Mouse (Mus musculus) heart, embryonic 16.5 days (tissue): ENCODE data around the gene Hoxb3. TPM values are rescaled to one million over a fixed set of nuclear protein-coding genes. Genes with fewer than 3 reads are reported as not detected.

Experiments used
- ATAC-seq: fragments of 200-750 bp; cut with Nextera tagmentation; replicated peaks from 2 replicates; pipeline ENCODE4 v1.8.0; 2017; ENCODE audit warnings: moderate number of reproducible peaks; ENCODE audit not compliant: insufficient read depth, low FRiP score; ENCODE audit errors: extremely low read depth
- H3K27ac ChIP-seq: fragments of 300-500 bp; sonication (generic); 2 replicates; pipeline ENCODE4 v1.5.1; 2014; ENCODE audit warnings: mild to moderate bottlenecking, low read length, control low read depth, moderate library complexity
- H3K27me3 ChIP-seq: fragments of 300-500 bp; sonication (generic); 2 replicates; pipeline ENCODE4 v1.6.1; 2014; ENCODE audit warnings: low read length, mixed read lengths; ENCODE audit not compliant: control insufficient read depth, insufficient read depth
- H3K36me3 ChIP-seq: fragments of 300-500 bp; sonication (generic); 2 replicates; pipeline ENCODE4 v1.6.1; 2014; ENCODE audit not compliant: control insufficient read depth, insufficient read depth
- H3K4me1 ChIP-seq: fragments of 300-500 bp; sonication (generic); 2 replicates; pipeline ENCODE4 v1.6.1; 2014; ENCODE audit warnings: low read length, mixed read lengths; ENCODE audit not compliant: control insufficient read depth, insufficient read depth
- H3K4me2 ChIP-seq: fragments of 300-500 bp; sonication (generic); 2 replicates; pipeline ENCODE4 v1.6.1; 2014; ENCODE audit warnings: low read depth, mild to moderate bottlenecking, control low read depth, low read length
- H3K4me3 ChIP-seq: fragments of 300-500 bp; sonication (generic); 2 replicates; pipeline ENCODE4 v1.5.1; 2014; ENCODE audit warnings: mild to moderate bottlenecking, control low read depth, low read length
- H3K9ac ChIP-seq: fragments of 300-500 bp; sonication (generic); 2 replicates; pipeline ENCODE4 v1.6.1; 2014; ENCODE audit warnings: low read length, control low read depth
- H3K9me3 ChIP-seq: fragments of 300-500 bp; sonication (generic); replicated peaks from 2 replicates; pipeline ENCODE4 v1.6.1; 2016; ENCODE audit warnings: low read length; ENCODE audit not compliant: control insufficient read depth
- WGBS: fragments of 180-500 bp; shearing (Covaris S2); extraction: QIAGEN DNeasy Blood & Tissue Kit; methylation state at CpG from one replicate; pipeline ENCODE4 v1.1.7; 2014; 5-methylcytosine and 5-hydroxymethylcytosine counted together
- polyA plus RNA-seq: library from polyadenylated mRNA; unstranded; fragments of >200 nt; fragmentation: Nextera tagmentation; extraction: Ambion mirVana; gene quantifications from 2 replicates; pipeline ENCODE4 v1.2.1, GENCODE M21; 2015

The Hoxb3 gene
- polyA plus RNA-seq, 1 experiment from 2014 or later, result 0.24 TPM

DNA sequence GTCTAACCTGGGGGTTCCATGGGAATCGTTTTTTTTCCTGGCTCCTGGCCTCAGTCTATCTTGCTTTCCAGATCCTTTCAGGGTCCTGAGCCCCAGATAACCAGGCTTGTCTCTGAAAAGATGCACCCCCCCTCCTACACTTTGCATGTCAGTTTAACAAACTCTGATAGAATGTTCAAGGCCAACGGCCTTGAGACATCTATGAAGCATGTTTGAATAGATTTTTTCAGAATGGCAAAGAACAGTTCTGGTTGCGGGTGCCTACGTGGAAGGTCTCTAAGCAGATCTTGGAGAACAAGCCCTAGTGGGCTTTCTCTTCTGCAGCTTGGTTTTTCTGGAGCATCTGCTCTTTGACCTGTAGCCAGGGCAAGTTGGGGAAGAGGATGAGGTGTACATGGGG lies 14.4 kb upstream of the Hoxb3 start:
- no peak overlapping the region for H3K9ac ChIP-seq
- H3K4me3 ChIP-seq, result no peak overlapping the region
- H3K4me2 ChIP-seq, result no peak overlapping the region
- peaks cover 96% of the 10 kb centered on the region for H3K27me3 ChIP-seq
- 0 out of 2 replicates have a peak, but pooled peaks cover 2% of the 10 kb centered on the region for H3K4me1 ChIP-seq
- H3K9me3 ChIP-seq, result no peaks in the 10 kb centered on the region
- H3K36me3 ChIP-seq, result no peaks in the 10 kb centered on the region
- no peak for ATAC-seq
- no peak overlapping the region for H3K27ac ChIP-seq
- 35% methylated on average over 4 of the region's 4 CpGs for WGBS

- Histone ChIP-seq H3K4me2 (no peak overlapping the region), H3K4me1 (0 out of 2 replicates have a peak, but pooled peaks cover 2% of the 10 kb centered on the region), H3K36me3 (no peaks in the 10 kb centered on the region), H3K9ac (no peak overlapping the region), H3K27me3 (peaks cover 96% of the 10 kb centered on the region), H3K27ac (no peak overlapping the region), H3K4me3 (no peak overlapping the region), H3K9me3 (no peaks in the 10 kb centered on the region)
- no peak for ATAC-seq
- WGBS, result 24% methylated on average over 4 of the region's 4 CpGs
Observed at GRCm38 (mm10) chr11:96309288-96309687, 13.8 kb upstream of the Hoxb3 start.

DNA sequence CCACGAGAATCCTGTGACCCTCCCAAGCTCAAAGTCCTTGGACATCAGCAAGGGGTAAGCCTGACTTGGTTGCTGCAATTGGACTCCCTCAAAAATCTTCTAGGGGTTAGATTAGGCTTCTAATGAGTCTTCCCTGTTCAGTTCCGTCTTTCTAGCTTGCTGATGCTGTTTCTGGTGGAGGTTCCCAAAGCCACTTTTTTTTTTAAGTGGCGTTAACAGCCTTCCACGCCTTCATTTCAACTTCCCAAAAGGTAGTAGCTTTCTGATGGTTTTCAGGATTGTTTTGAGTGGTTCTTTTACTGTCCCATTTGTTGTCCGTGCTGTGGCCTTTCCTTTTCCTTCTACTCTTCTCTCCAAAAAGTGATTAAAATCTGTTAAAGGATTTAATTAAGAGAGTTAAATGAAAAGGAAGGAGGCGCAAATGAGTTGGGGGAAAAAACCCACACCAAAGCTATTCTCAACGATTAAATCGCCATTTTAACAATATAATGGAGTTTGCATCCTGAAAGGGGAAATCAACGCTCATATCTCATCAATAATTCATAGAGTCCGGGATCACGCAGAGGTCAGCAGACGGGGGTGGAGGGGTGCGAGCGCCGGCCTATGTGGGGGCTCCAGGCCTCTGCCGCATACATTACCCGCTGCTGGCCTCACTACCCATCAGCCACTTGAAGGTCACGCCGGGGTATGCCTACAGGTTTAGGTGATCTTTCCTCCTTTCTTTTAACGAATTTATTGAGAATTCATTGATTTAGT lies 12.8 kb upstream of the Hoxb3 start:
- 16% methylated on average over 20 of the region's 20 CpGs for WGBS
- H3K27me3 ChIP-seq, result peaks cover 95% of the 10 kb centered on the region
- H3K9me3 ChIP-seq, result no peaks in the 10 kb centered on the region
- 0 out of 2 replicates have a peak, but pooled peaks cover 2% of the 10 kb centered on the region for H3K4me1 ChIP-seq
- H3K4me3 ChIP-seq, result no peak overlapping the region
- peak overlapping the region; percentile 6; the same call in 1 of the 2 replicates for H3K4me2 ChIP-seq
- no peaks in the 10 kb centered on the region for H3K36me3 ChIP-seq
- H3K9ac ChIP-seq, result no peak overlapping the region
- no peak overlapping the region for H3K27ac ChIP-seq
- ATAC-seq, result no peak

DNA sequence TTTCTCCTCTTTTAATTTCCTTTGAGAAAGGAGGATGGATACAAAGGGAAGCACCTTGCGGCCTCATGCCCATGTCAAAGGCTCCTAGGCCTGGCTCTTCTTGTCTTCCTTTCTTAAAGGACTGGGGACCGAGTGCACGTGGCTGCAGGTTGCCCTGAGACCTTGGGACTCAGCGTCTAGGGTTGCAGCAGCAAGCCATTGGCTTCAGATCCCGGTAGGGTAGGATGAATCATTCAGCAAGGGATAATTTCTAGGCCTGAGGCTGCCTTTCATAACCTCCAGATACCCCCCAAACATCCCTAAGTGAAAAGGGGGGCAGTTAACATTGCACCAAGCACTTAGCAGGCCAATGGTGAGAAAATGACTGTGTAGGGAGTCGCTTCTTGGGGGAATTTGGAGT lies 12.0 kb upstream of the Hoxb3 start:
- Histone ChIP-seq H3K4me1 (0 out of 2 replicates have a peak, but pooled peaks cover 2% of the 10 kb centered on the region), H3K36me3 (no peaks in the 10 kb centered on the region), H3K4me3 (peak overlapping the region; percentile 35), H3K9me3 (no peaks in the 10 kb centered on the region), H3K27ac (no peak overlapping the region), H3K27me3 (peaks cover 95% of the 10 kb centered on the region), H3K9ac (no peak overlapping the region), H3K4me2 (peak overlapping the region; percentile 47)
- no peak for ATAC-seq
- WGBS, result 12% methylated on average over 6 of the region's 6 CpGs

GRCm38 (mm10) chr11:96311520-96312417 lies 11.4 kb upstream of the Hoxb3 start:
- Histone ChIP-seq H3K27me3 (peaks cover 95% of the 10 kb centered on the region), H3K36me3 (no peaks in the 10 kb centered on the region), H3K27ac (no peak overlapping the region), H3K4me2 (peak overlapping the region; percentile 47), H3K4me3 (peak overlapping the region; percentile 35), H3K4me1 (0 out of 2 replicates have a peak, but pooled peaks cover 2% of the 10 kb centered on the region), H3K9ac (no peak overlapping the region), H3K9me3 (no peaks in the 10 kb centered on the region)
- 2% methylated on average over 30 of the region's 31 CpGs for WGBS
- ATAC-seq, result 0 out of 2 replicates have a peak, but pooled peaks have one; percentile 69

- Histone ChIP-seq H3K4me1 (0 out of 2 replicates have a peak, but pooled peaks cover 2% of the 10 kb centered on the region), H3K9me3 (no peaks in the 10 kb centered on the region), H3K27ac (no peak overlapping the region), H3K4me2 (no peak overlapping the region), H3K9ac (no peak overlapping the region), H3K27me3 (peaks cover 92% of the 10 kb centered on the region), H3K4me3 (no peak overlapping the region), H3K36me3 (no peaks in the 10 kb centered on the region)
- 42% methylated on average over 2 of the region's 2 CpGs for WGBS
- ATAC-seq, result no peak
Observed at GRCm38 (mm10) chr11:96313134-96313533, 10.0 kb upstream of the Hoxb3 start.

DNA sequence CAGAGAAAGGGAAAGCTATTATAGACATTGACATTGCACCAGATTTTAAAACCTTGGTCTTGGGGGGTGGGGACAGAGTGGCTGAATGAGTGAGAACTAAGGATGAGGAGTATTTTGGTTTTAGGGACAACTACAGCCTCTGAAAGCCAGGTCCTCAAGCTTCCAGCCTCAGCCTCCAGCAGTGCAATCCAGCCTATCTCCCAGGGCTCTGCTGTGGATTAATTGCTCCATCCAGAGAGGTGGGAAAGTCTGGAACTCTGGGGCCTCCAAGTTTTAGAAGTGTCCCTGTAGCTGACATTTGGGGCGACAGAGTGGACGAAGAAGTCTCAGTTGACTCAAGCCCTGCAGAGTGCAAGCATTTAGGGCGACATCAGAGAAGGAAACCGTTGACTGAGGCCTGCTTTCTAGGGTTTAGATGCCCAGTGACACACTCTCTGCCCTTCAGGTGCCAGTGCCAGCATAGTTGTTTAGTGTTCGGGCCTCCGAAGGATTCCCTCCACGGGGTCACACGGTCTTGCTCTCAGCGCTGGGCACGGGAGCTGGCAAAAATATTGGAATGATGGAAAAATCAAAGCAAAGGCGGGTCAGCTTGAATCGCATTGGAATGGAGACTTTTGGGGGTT lies 9.2 kb upstream of the Hoxb3 start:
- Histone ChIP-seq H3K36me3 (no peaks in the 10 kb centered on the region), H3K27ac (no peak overlapping the region), H3K27me3 (peaks cover 92% of the 10 kb centered on the region), H3K4me1 (0 out of 2 replicates have a peak, but pooled peaks cover 2% of the 10 kb centered on the region), H3K4me3 (no peak overlapping the region), H3K9me3 (no peaks in the 10 kb centered on the region), H3K4me2 (peak overlapping the region; percentile 17), H3K9ac (no peak overlapping the region)
- WGBS, result 20% methylated on average over 12 of the region's 12 CpGs
- ATAC-seq, result no peak

GRCm38 (mm10) chr11:96314671-96315343 lies 8.3 kb upstream of the Hoxb3 start:
- peak overlapping the region; percentile 42 for H3K9ac ChIP-seq
- H3K9me3 ChIP-seq, result no peaks in the 10 kb centered on the region
- peak overlapping the region; percentile 33 for H3K4me3 ChIP-seq
- H3K36me3 ChIP-seq, result no peaks in the 10 kb centered on the region
- peak overlapping the region; percentile 4; the same call in 1 of the 2 replicates for H3K27ac ChIP-seq
- peak overlapping the region; percentile 17 for H3K4me2 ChIP-seq
- ATAC-seq, result no peak
- H3K4me1 ChIP-seq, result 0 out of 2 replicates have a peak, but pooled peaks cover 2% of the 10 kb centered on the region
- H3K27me3 ChIP-seq, result peaks cover 92% of the 10 kb centered on the region
- WGBS, result 3% methylated on average over 34 of the region's 34 CpGs
